Mouse (Mus musculus) kidney, postnatal 0 days (tissue): Measurements from ENCODE around the gene CN725425. TPM values are rescaled to one million over a fixed set of nuclear protein-coding genes. Genes with fewer than 3 reads are reported as not detected.
A peak's percentile ranks its signal among the peaks of the same experiment; 100 is the strongest.

Experiments used
- ATAC-seq: fragments of 200-750 bp; cut with Nextera tagmentation; replicated peaks from 2 replicates; pipeline ENCODE4 v1.8.0; 2017; ENCODE audit warnings: low read depth, moderate number of reproducible peaks, moderate TSS enrichment, moderate library complexity; ENCODE audit not compliant: low FRiP score
- DNase-seq: peaks from one replicate; pipeline ENCODE4 v3.0.0-alpha.2; 2016; ENCODE audit warnings: low spot score
- H3K27ac ChIP-seq: fragments of 300-500 bp; sonication (generic); 2 replicates; pipeline ENCODE4 v1.5.1; 2014; ENCODE audit warnings: mild to moderate bottlenecking
- H3K27me3 ChIP-seq: fragments of 300-500 bp; sonication (generic); 2 replicates; pipeline ENCODE4 v1.6.1; 2014; ENCODE audit warnings: low read length, mixed read lengths; ENCODE audit not compliant: insufficient read depth
- H3K36me3 ChIP-seq: fragments of 300-500 bp; sonication (generic); 2 replicates; pipeline ENCODE4 v1.6.1; 2014; ENCODE audit warnings: low read length, mixed read lengths; ENCODE audit not compliant: insufficient read depth
- H3K4me1 ChIP-seq: fragments of 300-500 bp; sonication (generic); replicated peaks from 2 replicates; pipeline ENCODE4 v1.6.1; 2014; ENCODE audit warnings: antibody characterized with exemption, low read length, mixed read lengths; ENCODE audit not compliant: insufficient read depth
- H3K4me2 ChIP-seq: fragments of 300-500 bp; sonication (generic); 2 replicates; pipeline ENCODE4 v1.6.1; 2014; ENCODE audit warnings: mild to moderate bottlenecking, low read length, moderate library complexity, mixed read lengths
- H3K4me3 ChIP-seq: fragments of 300-500 bp; sonication (generic); replicated peaks from 2 replicates; pipeline ENCODE4 v1.5.1; 2014; ENCODE audit warnings: low read depth, low read length
- H3K9ac ChIP-seq: fragments of 300-500 bp; sonication (generic); 2 replicates; pipeline ENCODE4 v1.6.1; 2014; ENCODE audit warnings: low read depth, low read length
- H3K9me3 ChIP-seq: fragments of 300-500 bp; sonication (generic); replicated peaks from 2 replicates; pipeline ENCODE4 v1.6.1; 2016; ENCODE audit warnings: low read length, inconsistent platforms, mixed read lengths
- CTCF ChIP-seq: IDR thresholded peaks from 2 replicates; pipeline ENCODE4 v1.5.1; 2016; ENCODE audit warnings: antibody characterized with exemption, low read depth, mild to moderate bottlenecking, moderate library complexity
- WGBS: fragments of 180-500 bp; shearing (Covaris S2); extraction: QIAGEN DNeasy Blood & Tissue Kit; methylation state at CpG from one replicate; pipeline ENCODE4 v1.1.7; 2014; 5-methylcytosine and 5-hydroxymethylcytosine counted together
- polyA plus RNA-seq: library from polyadenylated mRNA; unstranded; fragments of >200 nt; fragmentation: Nextera tagmentation; extraction: Ambion mirVana; gene quantifications from 2 replicates; pipeline ENCODE4 v1.2.1, GENCODE M21; 2015

CN725425 gene
- polyA plus RNA-seq, 1 experiment from 2014 or later = not detected

DNA sequence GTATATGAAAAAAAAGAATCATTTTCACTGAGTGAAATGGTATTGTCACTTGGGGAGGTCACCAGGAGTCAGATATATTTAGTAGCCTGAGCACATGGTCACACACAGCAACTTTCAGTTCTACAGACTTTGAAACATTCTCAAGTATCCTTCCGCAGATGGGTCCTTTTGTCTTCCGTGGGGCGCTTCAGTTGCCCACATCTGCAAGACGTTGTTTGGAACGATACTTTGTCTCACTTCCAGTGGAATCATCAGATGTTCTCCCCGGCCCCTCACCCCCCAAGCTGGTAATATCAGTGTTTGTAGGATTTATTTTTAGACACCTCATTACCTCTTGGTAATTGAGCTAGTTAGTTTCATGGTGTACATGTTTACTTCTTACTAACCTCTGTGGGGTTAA is 12.9 kb upstream of the CN725425 start:
- no peak for TF ChIP-seq CTCF
- Histone ChIP-seq H3K4me1 (no peaks in the 10 kb centered on the region), H3K4me2 (no peak overlapping the region), H3K27me3 (no peaks in the 10 kb centered on the region), H3K9me3 (no peaks in the 10 kb centered on the region), H3K4me3 (no peak overlapping the region), H3K9ac (no peak overlapping the region), H3K36me3 (no peaks in the 10 kb centered on the region), H3K27ac (no peak overlapping the region)
- 82% methylated on average over 6 of the region's 6 CpGs for WGBS
- ATAC-seq (no peak), DNase-seq (no peak)

DNA sequence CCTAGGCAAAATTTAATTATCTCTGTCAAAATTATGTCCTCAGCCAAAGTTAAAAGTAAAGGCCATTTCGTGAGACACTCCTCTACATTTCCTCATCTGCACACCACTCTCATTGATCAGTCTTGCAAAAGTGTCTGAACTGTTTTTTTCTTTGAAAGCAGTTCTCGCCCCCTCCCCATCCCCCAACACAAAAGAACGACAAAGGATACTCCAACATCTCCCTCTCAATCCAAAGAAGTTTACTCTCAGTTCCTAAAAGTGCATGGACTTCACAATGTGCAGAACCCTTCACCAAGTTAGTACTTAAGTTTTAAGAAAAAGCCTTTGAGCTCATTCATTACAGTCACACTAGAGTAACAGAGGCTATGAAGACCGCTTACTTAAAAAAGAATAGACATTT is 9.3 kb upstream of the CN725425 start:
- no peaks in the 10 kb centered on the region for H3K4me1 ChIP-seq
- no peak for TF ChIP-seq CTCF
- ATAC-seq (no peak), DNase-seq (peak; percentile 11)
- peak overlapping the region; percentile 39 for H3K4me3 ChIP-seq
- H3K27me3 ChIP-seq = no peaks in the 10 kb centered on the region
- no peak overlapping the region for H3K9ac ChIP-seq
- 33% methylated on average over 4 of the region's 4 CpGs for WGBS
- peak overlapping the region; percentile 74 for H3K4me2 ChIP-seq
- H3K36me3 ChIP-seq = no peaks in the 10 kb centered on the region
- no peak overlapping the region for H3K27ac ChIP-seq
- H3K9me3 ChIP-seq = no peaks in the 10 kb centered on the region

DNA sequence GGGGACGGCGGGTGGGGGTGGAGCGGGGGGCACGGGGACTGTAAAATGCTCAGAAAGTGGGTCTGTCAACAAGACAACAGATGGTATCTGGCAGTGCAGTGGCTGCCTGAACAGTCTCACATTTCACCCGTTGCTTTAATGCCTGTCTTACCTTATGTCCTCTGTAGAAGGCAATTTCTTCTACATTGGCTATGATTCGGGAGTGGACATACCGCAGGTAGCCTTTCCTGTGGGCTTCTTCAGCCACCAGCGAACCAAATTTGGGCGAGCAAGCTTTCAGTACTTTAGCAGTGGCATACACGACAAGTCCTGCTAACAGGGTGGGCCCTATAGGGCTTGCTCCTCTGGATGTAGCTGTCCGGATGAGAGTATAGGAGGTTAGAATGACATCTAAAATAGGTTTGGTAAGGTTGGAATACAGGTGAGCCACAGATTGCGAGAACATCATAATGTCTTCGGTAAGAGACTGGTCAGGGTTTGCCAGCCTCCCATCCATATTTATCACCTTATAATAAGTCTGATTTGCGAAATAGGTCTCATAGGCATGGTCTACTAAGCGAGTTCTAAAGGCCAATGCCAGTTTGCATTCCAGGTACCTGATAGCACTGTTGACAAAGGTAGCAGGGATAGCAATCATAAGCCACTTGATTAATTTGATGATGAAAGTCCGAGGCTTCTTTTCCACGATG is 8.6 kb upstream of the CN725425 start:
- Histone ChIP-seq H3K27me3 (no peaks in the 10 kb centered on the region), H3K27ac (no peak overlapping the region), H3K4me3 (peak overlapping the region; percentile 39), H3K4me1 (no peaks in the 10 kb centered on the region), H3K9ac (0 out of 2 replicates have a peak overlapping the region, but pooled peaks have one; percentile 5), H3K4me2 (peak overlapping the region; percentile 74), H3K36me3 (no peaks in the 10 kb centered on the region), H3K9me3 (no peaks in the 10 kb centered on the region)
- no peak for TF ChIP-seq CTCF
- DNase-seq (no peak), ATAC-seq (no peak)
- WGBS = 29% methylated on average over 17 of the region's 17 CpGs

DNA sequence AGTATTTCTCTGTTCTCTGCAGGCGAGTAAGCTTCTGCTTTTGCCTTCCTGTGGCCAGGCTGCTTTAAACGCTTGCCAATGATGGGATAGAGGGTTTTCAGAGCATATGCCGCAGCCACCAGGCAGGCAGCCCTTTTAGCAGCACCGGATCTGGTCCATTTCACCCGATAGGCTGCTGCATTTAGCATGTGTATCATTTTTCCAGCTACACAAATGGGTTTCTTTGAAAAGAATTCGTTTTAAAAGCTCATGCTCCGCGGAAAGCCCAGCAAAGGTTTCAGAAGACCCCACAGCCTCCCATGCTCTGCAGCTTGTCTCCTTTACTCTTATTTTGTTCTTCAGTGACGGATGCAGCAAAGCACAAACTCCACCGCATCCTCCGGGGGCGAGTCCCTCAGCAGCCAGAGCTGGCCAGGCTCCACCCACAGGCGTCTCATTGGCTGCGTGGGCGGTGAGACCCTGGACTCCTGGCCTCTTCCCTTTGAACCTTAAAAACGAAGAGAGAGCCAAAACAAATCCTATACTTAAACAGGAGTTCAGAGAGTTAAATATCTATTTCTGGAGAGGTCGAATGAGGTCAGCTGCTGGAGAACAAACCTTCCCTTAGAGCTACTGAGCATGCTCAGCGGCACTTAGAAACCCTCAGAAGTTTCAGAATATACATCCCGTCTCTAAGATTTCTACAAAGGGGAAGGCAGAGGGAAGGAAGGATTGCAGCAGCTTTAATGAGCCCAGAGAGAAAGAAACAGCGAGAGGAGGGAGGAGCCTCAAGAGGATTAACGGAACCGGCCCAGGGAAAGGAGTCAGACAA is 7.7 kb upstream of the CN725425 start, which contains the start of gene Abcd2:
TSS of gene Abcd2 (minus strand) at position 388 of the 811 bp plus-strand sequence.
- under 1% methylated on average over 22 of the region's 22 CpGs for WGBS

DNA sequence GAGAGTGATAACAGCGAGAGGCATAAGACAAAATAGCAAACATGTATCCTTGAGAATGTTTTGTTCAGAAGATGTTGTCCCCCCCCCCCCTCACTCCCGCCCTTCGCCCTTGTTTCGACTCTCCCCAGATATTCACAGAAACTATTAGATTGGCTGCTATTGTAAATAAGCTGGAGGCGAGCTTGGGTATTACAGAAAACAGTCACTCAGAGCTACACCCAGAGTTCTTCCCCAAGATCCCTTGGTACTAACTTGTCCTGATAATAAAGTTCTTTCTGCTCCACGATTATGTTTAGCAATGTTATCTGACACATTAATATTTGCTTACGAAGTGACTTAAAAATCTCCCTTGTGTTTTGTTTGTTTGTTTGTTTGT is 7.1 kb upstream of the CN725425 start:
- no peaks in the 10 kb centered on the region for H3K36me3 ChIP-seq
- WGBS = 11% methylated on average over 7 of the region's 7 CpGs
- no peaks in the 10 kb centered on the region for H3K9me3 ChIP-seq
- peak overlapping the region; percentile 39 for H3K4me3 ChIP-seq
- peak overlapping the region; percentile 74 for H3K4me2 ChIP-seq
- H3K9ac ChIP-seq = peak overlapping the region; percentile 46; the same call in 1 of the 2 replicates
- H3K4me1 ChIP-seq = no peaks in the 10 kb centered on the region
- peak; percentile 62; the same call in 1 of the 2 replicates for ATAC-seq
- TF ChIP-seq CTCF = no peak
- DNase-seq = peak; percentile 69
- H3K27me3 ChIP-seq = no peaks in the 10 kb centered on the region
- H3K27ac ChIP-seq = peak overlapping the region; percentile 85

More for the DNA sequence above, 7.7 kb upstream of the CN725425 start, which contains the start of gene Abcd2:
- ATAC-seq = peak; percentile 92
- peak within 1 kb of the TSS; percentile 46; the same call in 1 of the 2 replicates for H3K9ac ChIP-seq
- DNase-seq = peak; percentile 94
- H3K36me3 ChIP-seq = no peaks in the 10 kb centered on the region
- H3K4me1 ChIP-seq = no peaks in the 10 kb centered on the region
- no peaks in the 10 kb centered on the region for H3K27me3 ChIP-seq
- H3K4me3 ChIP-seq = peak within 1 kb of the TSS; percentile 39
- peak within 1 kb of the TSS; percentile 85 for H3K27ac ChIP-seq
- peak within 1 kb of the TSS; percentile 74 for H3K4me2 ChIP-seq
- TF ChIP-seq CTCF = no peak
- H3K9me3 ChIP-seq = no peaks in the 10 kb centered on the region

DNA sequence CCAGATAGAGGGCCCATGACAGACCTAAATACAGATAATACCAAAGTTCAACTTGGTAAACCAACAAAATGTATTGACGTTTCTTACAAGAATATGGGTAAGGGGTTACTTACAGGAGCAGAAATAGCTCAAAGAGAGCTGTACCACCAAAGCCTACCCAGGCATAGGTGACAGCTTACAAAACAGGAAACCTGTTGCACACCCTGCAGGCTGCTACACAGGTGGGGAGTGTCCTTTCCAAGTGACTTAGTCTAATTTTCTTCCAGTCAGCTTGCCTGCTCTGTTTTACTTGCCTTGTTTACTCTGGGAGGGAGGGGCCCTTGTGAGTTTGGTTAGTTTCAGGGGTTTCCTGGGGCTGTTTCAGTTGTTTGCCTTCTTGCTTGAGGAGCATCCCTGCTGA is 1.5 kb downstream of the CN725425 start:
- H3K27ac ChIP-seq = no peak overlapping the region
- no peaks in the 10 kb centered on the region for H3K36me3 ChIP-seq

More for the DNA sequence above, 1.5 kb downstream of the CN725425 start:
- Histone ChIP-seq H3K4me1 (no peaks in the 10 kb centered on the region), H3K9ac (no peak overlapping the region), H3K4me2 (no peak overlapping the region), H3K4me3 (no peak overlapping the region), H3K27me3 (no peaks in the 10 kb centered on the region), H3K9me3 (no peaks in the 10 kb centered on the region)
- DNase-seq (no peak), ATAC-seq (no peak)
- no peak for TF ChIP-seq CTCF
- WGBS = 94% methylated on average over 1 of the region's 1 CpGs
